Mouse (Mus musculus) cerebellum, adult 2 months (tissue): ENCODE results near the gene Ddx31. TPM values are rescaled to one million over a fixed set of nuclear protein-coding genes. Genes with fewer than 3 reads are reported as not detected.

Experiments
- DNase-seq, 2 experiments: peaks; one replicate each; pipeline ENCODE4 v3.0.0; 2021
- H3K27ac ChIP-seq: fragments of 200-500 bp; 2 replicates; pipeline ENCODE4 v1.5.1; 2012; ENCODE audit warnings: low read length, control low read depth, inconsistent platforms; ENCODE audit not compliant: insufficient read depth
- H3K27me3 ChIP-seq: fragments of 200-500 bp; 2 replicates; pipeline ENCODE4 v1.6.1; 2012; ENCODE audit warnings: inconsistent platforms, mild to moderate bottlenecking, low read length, moderate library complexity; ENCODE audit not compliant: control insufficient read depth, insufficient read depth
- H3K4me1 ChIP-seq: fragments of 200-500 bp; 2 replicates; pipeline ENCODE4 v1.6.1; 2011; ENCODE audit warnings: low read length; ENCODE audit not compliant: control insufficient read depth, insufficient read depth
- H3K4me3 ChIP-seq: fragments of 200-500 bp; replicated peaks from 2 replicates; pipeline ENCODE3; 2011; ENCODE audit warnings: mild to moderate bottlenecking, low read depth, low read length, control low read depth; ENCODE audit not compliant: insufficient read depth
- CTCF ChIP-seq: fragments of 200-500 bp; IDR thresholded peaks from 2 replicates; pipeline ENCODE4 v1.5.1; 2011; ENCODE audit warnings: low read depth, mild to moderate bottlenecking, control low read depth, low read length, moderate library complexity, borderline replicate concordance; ENCODE audit not compliant: insufficient read depth
- POLR2A ChIP-seq: fragments of 200-500 bp; IDR thresholded peaks from 2 replicates; pipeline ENCODE4 v1.6.1; 2011; ENCODE audit warnings: low read length, control low read depth, borderline replicate concordance; ENCODE audit not compliant: insufficient read depth
- WGBS: fragments of 180-500 bp; shearing (Covaris S2); methylation state at CpG from one replicate; pipeline ENCODE4 v1.1.7; 2018; 5-methylcytosine and 5-hydroxymethylcytosine counted together
- polyA plus RNA-seq: library from polyadenylated mRNA; depleted of rRNA; stranded (reverse); fragments of >200 nt; gene quantifications from 2 replicates; pipeline ENCODE4 v1.2.3, GENCODE M21; 2012

Ddx31 gene
- polyA plus RNA-seq, 1 experiment: 6.4 TPM

GRCm38 (mm10) chr2:28803406-28803805 is 36.8 kb upstream of the Ddx31 start:
- DNase-seq: peak in 1 of 2 experiments; percentile 19
- no peak overlapping the region for H3K4me3 ChIP-seq
- no peak overlapping the region for H3K27ac ChIP-seq
- H3K27me3 ChIP-seq: no peaks in the 10 kb centered on the region
- peaks cover 14% of the 10 kb centered on the region for H3K4me1 ChIP-seq
- 25% methylated on average over 7 of the region's 7 CpGs for WGBS
- TF ChIP-seq CTCF (no peak), POLR2A (no peak)

GRCm38 (mm10) chr2:28808841-28809240 is 31.4 kb upstream of the Ddx31 start:
- Histone ChIP-seq H3K27ac (no peak overlapping the region), H3K27me3 (no peaks in the 10 kb centered on the region), H3K4me1 (no peaks in the 10 kb centered on the region; the same call in 1 of the 2 replicates), H3K4me3 (no peak overlapping the region)
- no peak for DNase-seq
- TF ChIP-seq POLR2A (no peak), CTCF (no peak)
- 49% methylated on average over 6 of the region's 6 CpGs for WGBS

- Histone ChIP-seq H3K4me1 (no peaks in the 10 kb centered on the region; the same call in 1 of the 2 replicates), H3K27me3 (no peaks in the 10 kb centered on the region), H3K4me3 (no peak overlapping the region), H3K27ac (no peak overlapping the region)
- TF ChIP-seq CTCF (no peak), POLR2A (no peak)
- DNase-seq: no peak
- 34% methylated on average over 5 of the region's 5 CpGs for WGBS
These were observed 29.8 kb upstream of the Ddx31 start for GRCm38 (mm10) chr2:28810260-28811013.

- Histone ChIP-seq H3K4me1 (no peaks in the 10 kb centered on the region), H3K4me3 (no peak overlapping the region), H3K27me3 (no peaks in the 10 kb centered on the region), H3K27ac (no peak overlapping the region)
- no peak for DNase-seq
- 73% methylated on average over 4 of the region's 4 CpGs for WGBS
- TF ChIP-seq POLR2A (no peak), CTCF (no peak)
These were observed 21.3 kb upstream of the Ddx31 start for GRCm38 (mm10) chr2:28818866-28819265.

- 14% methylated on average over 4 of the region's 4 CpGs for WGBS
- peak in 1 of 2 experiments; percentile 20 for DNase-seq
- TF ChIP-seq CTCF (no peak; the same call in 1 of the 2 replicates), POLR2A (no peak)
- Histone ChIP-seq H3K27ac (no peak overlapping the region), H3K4me1 (peaks cover 9% of the 10 kb centered on the region), H3K4me3 (no peak overlapping the region), H3K27me3 (no peaks in the 10 kb centered on the region)
These were observed 10.9 kb upstream of the Ddx31 start for GRCm38 (mm10) chr2:28829265-28829664.

- 10% methylated on average over 3 of the region's 3 CpGs for WGBS
- peaks cover 13% of the 10 kb centered on the region; the same call in 1 of the 2 replicates for H3K4me1 ChIP-seq
- no peaks in the 10 kb centered on the region for H3K27me3 ChIP-seq
- no peak for TF ChIP-seq POLR2A
- TF ChIP-seq CTCF: no peak
- DNase-seq: peak; percentile 38 to 41
- H3K4me3 ChIP-seq: no peak overlapping the region
- no peak overlapping the region for H3K27ac ChIP-seq
These were observed 3.8 kb upstream of the Ddx31 start for GRCm38 (mm10) chr2:28836181-28836940.

GRCm38 (mm10) chr2:28839501-28840221 is 545 bp upstream of the Ddx31 start:
- H3K4me1 ChIP-seq: peaks cover 11% of the 10 kb centered on the region; the same call in 1 of the 2 replicates
- TF ChIP-seq POLR2A (no peak), CTCF (no peak)
- no peak overlapping the region for H3K27ac ChIP-seq
- H3K27me3 ChIP-seq: no peaks in the 10 kb centered on the region
- H3K4me3 ChIP-seq: peak overlapping the region; percentile 83
- DNase-seq: no peak
- WGBS: under 1% methylated on average over 53 of the region's 53 CpGs
